Mouse (Mus musculus): Measurements from ENCODE around the gene Wdr4. TPM values are rescaled to one million over a fixed set of nuclear protein-coding genes. Genes with fewer than 3 reads are reported as not detected.

Gene Wdr4
- polyA plus RNA-seq, 1 experiment from 2014 or later: 15.6 TPM

DNA sequence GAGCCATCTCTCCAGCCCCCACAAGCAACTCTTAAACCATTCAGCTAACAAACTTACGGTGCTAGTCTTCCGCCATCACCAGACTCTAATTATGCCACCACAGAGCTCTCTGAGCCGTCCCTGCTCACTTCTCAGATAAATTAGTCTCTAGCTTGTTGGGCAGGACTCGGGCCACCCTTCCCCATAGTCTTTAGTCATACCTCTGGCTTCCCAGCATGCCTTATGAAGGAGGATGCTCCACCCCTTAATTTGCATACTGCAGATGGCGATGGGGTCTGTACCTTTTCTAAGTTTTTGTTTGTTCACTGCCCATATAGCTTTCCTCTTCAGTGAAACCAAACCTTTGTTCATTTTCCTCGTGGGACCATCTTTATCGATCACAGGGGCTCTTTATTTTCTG is 41.2 kb downstream of the Wdr4 start:
- no peak for TF ChIP-seq EP300 (optimal IDR thresholded peaks at IDR 0.05)
- no peak for TF ChIP-seq CTCF (IDR thresholded peaks at IDR 0.05; ENCODE audit: low read depth)

DNA sequence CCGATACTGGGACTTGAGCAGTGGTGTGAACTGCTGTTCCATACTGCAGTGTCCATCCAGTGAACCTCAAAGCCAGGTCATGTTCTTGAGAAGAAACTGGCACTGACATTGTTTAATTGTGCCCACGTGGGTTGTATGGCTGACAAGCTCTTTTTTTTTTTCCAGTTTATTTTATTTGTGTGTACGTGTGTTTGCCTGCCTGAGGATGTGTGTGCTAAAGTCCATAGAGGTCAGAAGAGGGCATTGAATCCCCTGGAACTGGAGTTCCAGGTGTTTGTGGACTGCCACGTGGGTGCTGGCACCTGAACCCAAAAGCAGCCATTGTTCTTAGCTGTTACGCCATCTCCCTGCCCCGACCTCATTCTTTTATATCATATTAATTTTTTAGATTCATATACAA is 45.4 kb downstream of the Wdr4 start:
- Histone ChIP-seq H3K9ac (ENCODE audit: low read length) (no peak overlapping the region), H3K27ac (replicated peaks) (no peak overlapping the region), H3K4me1 (replicated peaks; ENCODE audit: control insufficient read depth, insufficient read depth) (no peaks in the 10 kb centered on the region), H3K4me3 (ENCODE audit: low read depth, low read length) (no peak overlapping the region), H3K27me3 (ENCODE audit: control insufficient read depth, insufficient read depth, low read length) (no peaks in the 10 kb centered on the region), H3K9me3 (ENCODE audit: control insufficient read depth, low read length) (no peaks in the 10 kb centered on the region), H3K4me2 (replicated peaks; ENCODE audit: low read depth) (no peak overlapping the region), H3K36me3 (ENCODE audit: control insufficient read depth, insufficient read depth, low read length) (peaks cover 2% of the 10 kb centered on the region; the same call in 1 of the 2 replicates)
- ATAC-seq (ENCODE audit: low FRiP score, low TSS enrichment): no peak
- TF ChIP-seq EP300 (optimal IDR thresholded peaks at IDR 0.05) (no peak), CTCF (IDR thresholded peaks at IDR 0.05; ENCODE audit: low read depth) (no peak)
- WGBS: 76% methylated on average over 6 of the region's 6 CpGs
- DNase-seq (ENCODE audit: low spot score): no peak

More for the DNA sequence above, 41.2 kb downstream of the Wdr4 start:
- WGBS: 75% methylated on average over 7 of the region's 7 CpGs
- Histone ChIP-seq H3K4me2 (replicated peaks; ENCODE audit: low read depth) (no peak overlapping the region), H3K4me1 (replicated peaks; ENCODE audit: control insufficient read depth, insufficient read depth) (no peaks in the 10 kb centered on the region), H3K9me3 (ENCODE audit: control insufficient read depth, low read length) (no peaks in the 10 kb centered on the region), H3K9ac (ENCODE audit: low read length) (no peak overlapping the region), H3K27me3 (ENCODE audit: control insufficient read depth, insufficient read depth, low read length) (no peaks in the 10 kb centered on the region), H3K36me3 (ENCODE audit: control insufficient read depth, insufficient read depth, low read length) (peaks cover 2% of the 10 kb centered on the region; the same call in 1 of the 2 replicates), H3K27ac (replicated peaks) (no peak overlapping the region), H3K4me3 (ENCODE audit: low read depth, low read length) (no peak overlapping the region)
- ATAC-seq (ENCODE audit: low FRiP score, low TSS enrichment) (no peak), DNase-seq (ENCODE audit: low spot score) (no peak)

DNA sequence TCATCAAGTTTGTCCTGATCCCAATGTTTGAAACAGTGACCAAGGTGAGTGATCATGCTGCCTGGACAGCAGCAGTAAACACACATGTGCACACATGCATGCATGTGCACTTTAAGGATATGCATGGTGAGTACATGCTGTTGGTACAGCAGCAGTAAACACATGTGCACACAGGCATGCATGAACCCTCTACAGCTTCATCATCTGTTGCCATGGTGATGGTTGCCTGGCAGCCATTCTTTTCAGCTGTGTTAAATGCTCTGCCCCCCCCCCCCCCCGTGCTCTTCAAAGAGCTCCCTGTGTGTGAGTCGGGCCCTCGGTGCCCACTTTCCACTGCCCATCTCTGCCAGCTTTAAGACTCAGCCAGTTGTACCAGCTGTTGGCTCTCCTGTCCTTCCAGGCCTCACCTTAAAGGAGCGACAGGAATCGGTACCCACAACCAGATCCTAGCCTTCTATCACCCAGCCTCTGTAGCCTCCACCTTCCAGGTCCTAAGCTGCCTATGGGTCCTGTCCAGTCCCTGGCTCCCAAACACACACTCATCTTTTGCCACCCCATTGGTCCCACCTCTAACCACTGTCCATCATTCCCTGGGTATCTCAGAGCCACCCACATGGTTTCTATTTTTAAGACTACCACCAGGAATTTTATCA is 48.9 kb downstream of the Wdr4 start:
- Histone ChIP-seq H3K36me3 (ENCODE audit: control insufficient read depth, insufficient read depth, low read length) (peaks cover 10% of the 10 kb centered on the region), H3K27ac (replicated peaks) (no peak overlapping the region), H3K4me2 (replicated peaks; ENCODE audit: low read depth) (no peak overlapping the region), H3K4me3 (ENCODE audit: low read depth, low read length) (no peak overlapping the region), H3K9ac (ENCODE audit: low read length) (no peak overlapping the region), H3K4me1 (replicated peaks; ENCODE audit: control insufficient read depth, insufficient read depth) (no peaks in the 10 kb centered on the region), H3K9me3 (ENCODE audit: control insufficient read depth, low read length) (no peaks in the 10 kb centered on the region), H3K27me3 (ENCODE audit: control insufficient read depth, insufficient read depth, low read length) (no peaks in the 10 kb centered on the region)
- no peak for DNase-seq (ENCODE audit: low spot score)
- no peak for TF ChIP-seq EP300 (optimal IDR thresholded peaks at IDR 0.05)
- no peak for TF ChIP-seq CTCF (IDR thresholded peaks at IDR 0.05; ENCODE audit: low read depth)
- WGBS: 78% methylated on average over 5 of the region's 5 CpGs
- no peak for ATAC-seq (ENCODE audit: low FRiP score, low TSS enrichment)

DNA sequence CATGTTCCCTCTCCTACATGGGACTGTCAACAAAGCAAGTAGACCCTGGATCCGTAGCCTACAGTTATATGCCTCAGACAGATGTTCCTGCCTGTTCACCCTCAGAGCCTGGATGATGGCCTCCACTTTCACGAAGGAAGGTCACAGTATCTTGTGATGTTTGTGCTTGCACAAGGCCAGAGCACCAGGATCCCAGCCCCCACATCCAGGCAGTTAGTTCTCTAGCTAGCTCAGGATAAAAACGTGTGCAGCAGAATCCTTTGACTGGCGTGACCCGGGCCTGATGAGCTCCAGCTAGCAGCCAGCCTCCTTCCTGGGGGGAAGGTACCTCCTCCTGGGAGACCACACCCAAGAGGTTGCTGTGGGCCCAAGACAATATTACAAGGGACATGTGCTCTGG is 51.3 kb downstream of the Wdr4 start:
- Histone ChIP-seq H3K36me3 (ENCODE audit: control insufficient read depth, insufficient read depth, low read length) (peaks cover 9% of the 10 kb centered on the region; the same call in 1 of the 2 replicates), H3K9ac (ENCODE audit: low read length) (no peak overlapping the region), H3K27ac (replicated peaks) (no peak overlapping the region), H3K9me3 (ENCODE audit: control insufficient read depth, low read length) (no peaks in the 10 kb centered on the region), H3K27me3 (ENCODE audit: control insufficient read depth, insufficient read depth, low read length) (no peaks in the 10 kb centered on the region), H3K4me3 (ENCODE audit: low read depth, low read length) (no peak overlapping the region), H3K4me2 (replicated peaks; ENCODE audit: low read depth) (no peak overlapping the region), H3K4me1 (replicated peaks; ENCODE audit: control insufficient read depth, insufficient read depth) (no peaks in the 10 kb centered on the region)
- WGBS: 66% methylated on average over 5 of the region's 5 CpGs
- ATAC-seq (ENCODE audit: low FRiP score, low TSS enrichment) (no peak), DNase-seq (ENCODE audit: low spot score) (no peak)
- no peak for TF ChIP-seq EP300 (optimal IDR thresholded peaks at IDR 0.05)
- no peak for TF ChIP-seq CTCF (IDR thresholded peaks at IDR 0.05; ENCODE audit: low read depth)

DNA sequence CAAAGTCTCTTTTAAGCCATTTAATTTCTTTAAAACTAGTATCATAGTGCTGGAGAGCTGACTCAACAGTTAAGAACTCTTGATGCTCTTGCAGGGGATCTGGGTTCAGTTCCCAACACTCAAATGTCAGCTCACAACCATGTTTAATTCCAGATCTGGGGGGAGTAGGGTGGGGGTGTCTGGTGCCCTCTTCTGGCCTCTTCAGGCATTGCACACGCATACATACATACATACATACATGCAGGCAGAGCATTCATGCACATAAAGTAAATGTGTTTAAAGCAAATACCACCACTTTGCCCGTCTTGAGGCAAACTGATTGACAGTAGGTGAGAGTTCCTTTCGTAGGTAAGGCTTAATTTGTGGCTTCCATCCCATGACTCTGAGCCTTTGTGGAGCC is 52.9 kb downstream of the Wdr4 start:
- no peak overlapping the region for H3K9ac ChIP-seq (ENCODE audit: low read length)
- TF ChIP-seq EP300 (optimal IDR thresholded peaks at IDR 0.05) (no peak), CTCF (IDR thresholded peaks at IDR 0.05; ENCODE audit: low read depth) (peak; percentile 64)
- WGBS: 93% methylated on average over 3 of the region's 3 CpGs

DNA sequence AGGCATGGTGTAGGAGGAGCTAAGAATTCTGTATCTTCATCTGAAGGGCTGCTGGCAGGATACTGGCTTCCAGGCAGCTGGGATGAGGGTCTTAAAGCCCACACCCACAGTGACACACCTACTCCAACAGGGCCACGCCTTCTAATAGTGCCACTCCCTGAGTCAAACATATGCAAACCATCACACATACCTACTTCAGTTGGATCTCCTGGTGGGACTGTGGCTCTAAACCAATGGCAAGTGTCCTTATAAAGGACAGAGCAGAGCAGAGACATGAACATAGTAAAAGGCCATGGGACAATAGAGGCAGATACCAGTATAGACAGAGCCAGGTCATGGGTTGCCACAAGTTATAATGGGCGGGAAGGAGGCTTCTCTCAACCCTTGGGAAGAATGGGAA is 57.3 kb downstream of the Wdr4 start:
- no peak overlapping the region for H3K27ac ChIP-seq (replicated peaks)
- no peaks in the 10 kb centered on the region for H3K9me3 ChIP-seq (ENCODE audit: control insufficient read depth, low read length)
- no peak for DNase-seq (ENCODE audit: low spot score)
- no peak for ATAC-seq (ENCODE audit: low FRiP score, low TSS enrichment)
- H3K4me3 ChIP-seq (ENCODE audit: low read depth, low read length): no peak overlapping the region
- H3K9ac ChIP-seq (ENCODE audit: low read length): no peak overlapping the region
- H3K27me3 ChIP-seq (ENCODE audit: control insufficient read depth, insufficient read depth, low read length): no peaks in the 10 kb centered on the region
- 0 out of 2 replicates have a peak, but pooled peaks cover 7% of the 10 kb centered on the region for H3K36me3 ChIP-seq (ENCODE audit: control insufficient read depth, insufficient read depth, low read length)
- TF ChIP-seq CTCF (IDR thresholded peaks at IDR 0.05; ENCODE audit: low read depth): no peak
- WGBS: 83% methylated on average over 2 of the region's 2 CpGs
- H3K4me2 ChIP-seq (replicated peaks; ENCODE audit: low read depth): no peak overlapping the region
- H3K4me1 ChIP-seq (replicated peaks; ENCODE audit: control insufficient read depth, insufficient read depth): no peaks in the 10 kb centered on the region

More for the DNA sequence above, 52.9 kb downstream of the Wdr4 start:
- no peak overlapping the region for H3K4me2 ChIP-seq (replicated peaks; ENCODE audit: low read depth)
- no peaks in the 10 kb centered on the region for H3K27me3 ChIP-seq (ENCODE audit: control insufficient read depth, insufficient read depth, low read length)
- no peak overlapping the region for H3K27ac ChIP-seq (replicated peaks)
- H3K36me3 ChIP-seq (ENCODE audit: control insufficient read depth, insufficient read depth, low read length): peaks cover 9% of the 10 kb centered on the region; the same call in 1 of the 2 replicates
- no peaks in the 10 kb centered on the region for H3K9me3 ChIP-seq (ENCODE audit: control insufficient read depth, low read length)
- DNase-seq (ENCODE audit: low spot score) (no peak), ATAC-seq (ENCODE audit: low FRiP score, low TSS enrichment) (no peak)
- H3K4me3 ChIP-seq (ENCODE audit: low read depth, low read length): no peak overlapping the region
- H3K4me1 ChIP-seq (replicated peaks; ENCODE audit: control insufficient read depth, insufficient read depth): no peaks in the 10 kb centered on the region
